Mouse (Mus musculus) hindbrain, embryonic 13.5 days (tissue): ENCODE measurements around the gene Ndfip2. TPM values are rescaled to one million over a fixed set of nuclear protein-coding genes. Genes with fewer than 3 reads are reported as not detected.

Experiments
- ATAC-seq: fragments of 200-750 bp; cut with Nextera tagmentation; 2 replicates; pipeline ENCODE4 v1.8.0; 2017; ENCODE audit warnings: moderate TSS enrichment; ENCODE audit not compliant: low FRiP score
- H3K27ac ChIP-seq: fragments of 300-500 bp; sonication (generic); 2 replicates; pipeline ENCODE4 v1.5.1; 2015; ENCODE audit warnings: inconsistent platforms, mild to moderate bottlenecking, moderate library complexity
- H3K27me3 ChIP-seq: fragments of 300-500 bp; sonication (generic); 2 replicates; pipeline ENCODE4 v1.6.1; 2015; ENCODE audit warnings: mild to moderate bottlenecking, inconsistent platforms
- H3K36me3 ChIP-seq: fragments of 300-500 bp; sonication (generic); 2 replicates; pipeline ENCODE4 v1.6.1; 2015; ENCODE audit warnings: mild to moderate bottlenecking, inconsistent platforms
- H3K4me1 ChIP-seq: fragments of 300-500 bp; sonication (generic); replicated peaks from 2 replicates; pipeline ENCODE4 v1.6.1; 2015; ENCODE audit warnings: inconsistent platforms
- H3K4me2 ChIP-seq: fragments of 300-500 bp; sonication (generic); 2 replicates; pipeline ENCODE4 v1.6.1; 2015; ENCODE audit warnings: inconsistent platforms, mild to moderate bottlenecking, moderate library complexity
- H3K4me3 ChIP-seq: fragments of 300-500 bp; sonication (generic); 2 replicates; pipeline ENCODE4 v1.5.1; 2015; ENCODE audit warnings: mild to moderate bottlenecking, inconsistent platforms
- H3K9ac ChIP-seq: fragments of 300-500 bp; sonication (generic); 2 replicates; pipeline ENCODE4 v1.6.1; 2015; ENCODE audit warnings: mild to moderate bottlenecking, inconsistent platforms
- H3K9me3 ChIP-seq: fragments of 300-500 bp; sonication (generic); 2 replicates; pipeline ENCODE4 v1.6.1; 2016; ENCODE audit warnings: inconsistent platforms
- WGBS: fragments of 180-500 bp; shearing (Covaris S2); methylation state at CpG from one replicate; pipeline ENCODE4 v1.1.7; 2015; 5-methylcytosine and 5-hydroxymethylcytosine counted together
- polyA plus RNA-seq: library from polyadenylated mRNA; unstranded; fragments of >200 nt; fragmentation: Nextera tagmentation; extraction: Ambion mirVana; gene quantifications from 2 replicates; pipeline ENCODE4 v1.2.1, GENCODE M21; 2015

Gene Ndfip2
- polyA plus RNA-seq, 1 experiment from 2014 or later, result 98.9 TPM

DNA sequence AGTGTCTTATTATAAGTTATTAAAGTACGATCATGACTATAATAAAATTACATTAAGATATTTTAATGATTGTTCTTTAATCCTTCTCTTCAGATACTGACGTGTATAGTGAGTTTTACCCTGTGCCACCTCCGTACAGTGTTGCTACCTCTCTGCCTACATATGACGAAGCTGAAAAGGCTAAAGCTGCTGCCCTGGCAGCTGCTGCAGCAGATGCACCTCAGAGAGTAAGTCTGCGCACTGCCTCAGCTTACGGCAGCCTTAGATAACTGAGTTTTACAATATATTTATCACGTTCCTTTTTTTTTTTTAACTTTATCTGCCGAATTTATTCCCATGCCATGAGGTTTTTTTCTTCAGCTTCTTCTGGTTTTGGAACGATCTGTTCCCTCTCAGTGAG lies 33.8 kb downstream of the Ndfip2 start:
- Histone ChIP-seq H3K9me3 (no peaks in the 10 kb centered on the region), H3K27ac (no peak overlapping the region), H3K36me3 (peaks cover 34% of the 10 kb centered on the region), H3K27me3 (no peaks in the 10 kb centered on the region), H3K4me3 (no peak overlapping the region), H3K4me1 (no peaks in the 10 kb centered on the region), H3K9ac (no peak overlapping the region), H3K4me2 (no peak overlapping the region)
- ATAC-seq, result no peak
- WGBS, result 94% methylated on average over 9 of the region's 9 CpGs

DNA sequence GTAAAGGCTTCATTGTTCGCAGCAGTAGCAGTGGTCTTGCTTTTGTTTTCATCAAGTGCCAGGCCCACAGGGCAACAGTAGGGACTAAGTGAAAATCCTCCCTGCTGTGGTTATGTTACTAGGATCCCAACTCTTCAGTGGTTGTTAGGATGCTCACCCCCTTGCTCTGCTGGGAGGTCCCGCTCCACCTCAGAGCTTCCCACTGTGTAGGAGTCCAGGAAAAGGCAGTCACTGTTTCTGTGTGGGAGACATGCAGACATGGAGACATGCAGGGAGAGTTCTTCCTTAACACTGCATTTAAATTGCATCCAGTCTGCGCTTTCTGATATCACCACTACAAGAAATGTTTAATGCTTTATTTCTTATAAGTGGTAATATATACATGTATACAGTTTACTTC lies 35.4 kb downstream of the Ndfip2 start:
- H3K27ac ChIP-seq, result no peak overlapping the region
- no peaks in the 10 kb centered on the region for H3K9me3 ChIP-seq
- ATAC-seq, result no peak
- WGBS, result 86% methylated on average over 3 of the region's 3 CpGs
- peaks cover 30% of the 10 kb centered on the region for H3K36me3 ChIP-seq
- no peaks in the 10 kb centered on the region for H3K27me3 ChIP-seq
- no peak overlapping the region for H3K4me3 ChIP-seq
- 0 out of 2 replicates have a peak overlapping the region, but pooled peaks have one; percentile 35 for H3K9ac ChIP-seq
- no peaks in the 10 kb centered on the region for H3K4me1 ChIP-seq
- no peak overlapping the region for H3K4me2 ChIP-seq

DNA sequence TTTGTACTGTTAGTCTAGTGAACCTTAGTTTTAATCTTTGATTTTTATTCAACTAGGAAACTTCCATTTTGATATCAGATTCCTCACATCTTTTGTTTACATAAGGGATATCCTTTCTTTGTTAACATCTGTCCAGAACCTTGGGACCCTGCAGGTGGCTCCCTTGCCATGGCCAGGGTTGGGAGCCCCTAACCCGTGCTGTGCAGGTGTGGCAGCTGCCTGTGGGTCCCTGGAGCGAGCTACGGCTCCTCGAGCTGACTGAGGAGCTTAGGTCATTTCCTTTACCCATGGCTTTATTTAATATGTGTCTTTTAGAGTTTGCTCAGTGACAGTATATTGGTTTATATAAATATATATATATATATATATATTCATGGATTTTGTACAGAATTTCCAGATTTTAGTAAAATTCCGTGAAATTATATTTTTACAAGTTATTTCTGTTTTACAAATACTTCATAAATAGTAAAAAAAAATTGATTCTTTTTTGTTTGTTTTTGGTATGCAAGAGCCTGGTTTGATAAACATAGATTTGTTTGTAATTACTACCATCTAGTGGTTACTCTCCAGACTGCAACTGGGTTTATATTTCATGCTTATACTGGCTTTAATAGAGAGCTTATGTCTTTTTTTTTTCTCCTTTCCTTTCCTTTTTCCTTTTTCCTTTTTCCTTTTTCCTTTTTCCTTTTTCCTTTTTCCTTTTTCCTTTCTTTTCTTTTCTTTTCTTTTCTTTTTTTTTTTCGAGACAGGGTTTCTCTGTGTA lies 37.6 kb downstream of the Ndfip2 start:
- H3K4me1 ChIP-seq, result no peaks in the 10 kb centered on the region
- no peaks in the 10 kb centered on the region for H3K9me3 ChIP-seq
- H3K36me3 ChIP-seq, result peaks cover 28% of the 10 kb centered on the region
- 70% methylated on average over 6 of the region's 6 CpGs for WGBS
- no peak overlapping the region for H3K4me2 ChIP-seq
- no peaks in the 10 kb centered on the region for H3K27me3 ChIP-seq
- no peak for ATAC-seq
- H3K27ac ChIP-seq, result no peak overlapping the region
- H3K9ac ChIP-seq, result no peak overlapping the region
- H3K4me3 ChIP-seq, result no peak overlapping the region

DNA sequence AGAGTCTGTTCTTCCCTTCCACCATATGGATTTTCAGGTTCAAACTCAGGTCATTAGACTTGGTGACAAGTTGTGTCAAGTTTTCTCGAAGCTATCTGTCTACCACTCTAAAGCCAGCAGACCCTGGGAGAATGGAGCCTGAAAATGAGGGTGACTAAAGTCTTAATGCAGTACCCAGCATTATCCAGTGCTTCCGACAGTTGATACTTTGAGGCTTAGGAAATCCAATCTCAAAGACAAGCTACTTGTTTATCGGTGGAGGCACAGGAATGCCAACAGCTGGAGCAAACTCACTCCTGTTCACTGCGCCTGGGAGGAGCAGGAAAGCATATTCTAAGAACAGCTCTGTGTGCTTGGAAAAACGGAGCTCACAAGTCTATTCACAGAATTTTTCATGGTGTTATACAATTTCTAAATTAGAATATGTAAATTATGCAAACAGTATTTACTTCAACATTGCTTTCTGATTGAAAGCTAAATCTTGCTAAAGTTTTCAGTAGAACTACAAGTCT lies 41.4 kb downstream of the Ndfip2 start:
- H3K36me3 ChIP-seq, result peaks cover 10% of the 10 kb centered on the region; the same call in 1 of the 2 replicates
- ATAC-seq, result no peak
- no peak overlapping the region for H3K27ac ChIP-seq
- H3K9me3 ChIP-seq, result no peaks in the 10 kb centered on the region
- WGBS, result 82% methylated on average over 5 of the region's 5 CpGs
- H3K9ac ChIP-seq, result no peak overlapping the region
- H3K4me1 ChIP-seq, result no peaks in the 10 kb centered on the region
- H3K4me2 ChIP-seq, result no peak overlapping the region
- no peaks in the 10 kb centered on the region for H3K27me3 ChIP-seq
- no peak overlapping the region for H3K4me3 ChIP-seq

DNA sequence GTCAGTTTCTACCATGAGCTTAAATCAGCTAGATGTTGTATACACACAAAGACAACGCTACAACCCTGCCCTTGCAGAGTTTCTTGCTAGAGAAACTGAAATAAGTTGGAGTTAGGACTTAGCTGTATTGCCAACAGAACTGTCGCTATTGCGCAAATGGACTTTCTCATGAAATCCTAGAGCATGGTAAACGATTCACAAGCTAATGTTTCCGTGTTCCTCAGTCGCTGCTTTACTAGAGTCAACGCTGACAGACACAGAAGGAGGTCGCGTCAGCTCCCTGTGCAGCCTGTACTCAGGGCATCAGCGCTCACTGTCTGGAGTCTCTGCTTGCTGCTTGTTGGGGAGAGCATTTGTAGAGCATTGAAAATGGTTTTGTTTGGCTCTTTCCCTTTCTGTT lies 42.2 kb downstream of the Ndfip2 start:
- Histone ChIP-seq H3K4me3 (no peak overlapping the region), H3K27ac (no peak overlapping the region), H3K4me1 (no peaks in the 10 kb centered on the region), H3K9ac (no peak overlapping the region), H3K9me3 (no peaks in the 10 kb centered on the region), H3K36me3 (peaks cover 12% of the 10 kb centered on the region), H3K27me3 (no peaks in the 10 kb centered on the region), H3K4me2 (no peak overlapping the region)
- ATAC-seq, result no peak
- WGBS, result 58% methylated on average over 10 of the region's 10 CpGs

DNA sequence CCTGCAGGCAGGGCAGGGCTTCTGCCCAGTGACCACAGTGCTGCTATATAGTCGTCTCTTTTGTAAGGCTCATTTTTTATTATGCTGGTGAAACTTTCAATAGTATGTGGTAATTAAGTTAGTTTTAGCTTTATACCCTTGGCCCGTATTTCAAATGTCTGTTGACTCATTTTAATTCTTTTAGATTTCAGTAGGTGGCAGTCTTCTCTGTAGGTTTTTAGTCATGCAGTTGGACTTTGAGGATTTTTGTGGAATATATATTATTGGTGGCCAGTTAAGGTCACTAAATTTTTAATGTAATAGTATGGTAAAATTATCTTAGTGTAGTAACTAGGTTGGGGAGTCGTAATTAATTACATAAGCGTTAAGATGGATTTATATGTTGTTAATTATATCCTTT lies 44.3 kb downstream of the Ndfip2 start:
- Histone ChIP-seq H3K27me3 (no peaks in the 10 kb centered on the region), H3K9me3 (no peaks in the 10 kb centered on the region), H3K4me2 (no peak overlapping the region), H3K4me3 (no peak overlapping the region), H3K4me1 (no peaks in the 10 kb centered on the region), H3K36me3 (peaks cover 8% of the 10 kb centered on the region), H3K9ac (no peak overlapping the region), H3K27ac (no peak overlapping the region)
- no peak for ATAC-seq
- 67% methylated on average over 4 of the region's 4 CpGs for WGBS

DNA sequence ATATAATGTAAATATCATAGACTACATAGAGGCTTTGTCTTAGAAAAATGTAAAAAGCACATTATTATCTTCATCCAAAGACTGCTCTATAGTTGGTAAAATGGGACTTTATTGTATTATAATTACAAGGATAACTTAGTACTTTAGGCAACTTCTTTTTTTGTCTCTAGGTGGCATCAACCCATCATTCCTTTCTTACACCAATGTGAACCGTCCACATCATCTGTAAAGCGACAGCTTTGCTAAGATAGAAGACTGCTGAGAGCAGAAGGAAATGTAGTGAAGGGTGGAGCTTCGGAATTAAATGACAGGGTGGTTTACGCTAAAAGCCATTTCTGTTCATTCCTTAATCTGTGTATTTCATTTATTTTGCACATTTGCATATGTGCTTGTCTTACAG lies 49.3 kb downstream of the Ndfip2 start:
- H3K27me3 ChIP-seq, result no peaks in the 10 kb centered on the region
- no peaks in the 10 kb centered on the region for H3K4me1 ChIP-seq
- H3K9me3 ChIP-seq, result no peaks in the 10 kb centered on the region
- H3K36me3 ChIP-seq, result peaks cover 18% of the 10 kb centered on the region
- no peak overlapping the region for H3K4me2 ChIP-seq
- H3K9ac ChIP-seq, result no peak overlapping the region
- no peak overlapping the region for H3K4me3 ChIP-seq
- no peak overlapping the region for H3K27ac ChIP-seq
- ATAC-seq, result no peak
- 80% methylated on average over 4 of the region's 4 CpGs for WGBS

DNA sequence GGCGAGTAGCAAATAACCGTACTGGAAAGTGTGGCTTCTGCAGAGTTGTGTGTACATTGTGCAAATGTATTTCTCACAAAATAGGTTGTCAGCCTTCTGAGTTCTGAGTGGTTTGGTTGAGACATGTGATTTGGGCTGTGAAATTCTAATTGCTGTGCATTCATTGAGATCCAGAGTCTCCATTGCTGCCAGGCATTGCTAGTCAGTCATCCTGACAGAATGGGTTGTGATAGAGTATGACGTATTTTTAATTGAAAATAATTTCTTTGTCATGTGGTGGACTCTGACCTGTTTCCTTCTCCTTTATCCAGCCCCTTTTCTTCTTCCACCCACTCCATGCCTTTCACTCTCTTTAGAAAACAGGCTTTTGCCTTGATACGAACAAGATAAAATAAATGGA lies 54.0 kb downstream of the Ndfip2 start:
- H3K36me3 ChIP-seq, result peaks cover 12% of the 10 kb centered on the region
- WGBS, result 87% methylated on average over 4 of the region's 4 CpGs
- H3K9ac ChIP-seq, result no peak overlapping the region
- no peak overlapping the region for H3K27ac ChIP-seq
- no peak overlapping the region for H3K4me3 ChIP-seq
- no peak overlapping the region for H3K4me2 ChIP-seq
- no peaks in the 10 kb centered on the region for H3K27me3 ChIP-seq
- H3K4me1 ChIP-seq, result peaks cover 4% of the 10 kb centered on the region; the same call in 1 of the 2 replicates
- no peaks in the 10 kb centered on the region for H3K9me3 ChIP-seq
- no peak for ATAC-seq

DNA sequence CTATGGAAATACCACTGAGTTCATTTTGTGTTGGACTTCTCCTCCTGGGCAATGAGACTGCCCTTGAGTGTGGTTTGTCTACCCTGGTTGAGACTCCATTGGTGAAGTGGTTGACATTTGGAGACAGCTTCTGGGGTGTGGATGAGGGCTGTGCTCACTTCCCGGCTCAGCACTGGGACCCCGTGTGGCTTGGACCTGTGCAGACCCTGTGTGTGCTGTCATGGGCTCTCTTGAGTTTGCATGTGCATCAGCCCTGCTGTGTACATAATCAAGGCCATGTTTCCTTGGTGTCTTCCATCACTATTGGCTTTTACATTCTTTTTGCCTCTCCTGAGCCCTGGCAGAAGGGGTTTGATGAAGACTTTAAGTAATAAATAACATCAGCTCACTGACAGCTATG lies 54.6 kb downstream of the Ndfip2 start:
- ATAC-seq, result no peak
- H3K27ac ChIP-seq, result no peak overlapping the region
- 90% methylated on average over 2 of the region's 2 CpGs for WGBS
- no peak overlapping the region for H3K4me3 ChIP-seq
- H3K9ac ChIP-seq, result no peak overlapping the region
- no peaks in the 10 kb centered on the region for H3K9me3 ChIP-seq
- no peak overlapping the region for H3K4me2 ChIP-seq
- peaks cover 12% of the 10 kb centered on the region for H3K36me3 ChIP-seq
- H3K27me3 ChIP-seq, result no peaks in the 10 kb centered on the region
- H3K4me1 ChIP-seq, result peaks cover 4% of the 10 kb centered on the region; the same call in 1 of the 2 replicates

DNA sequence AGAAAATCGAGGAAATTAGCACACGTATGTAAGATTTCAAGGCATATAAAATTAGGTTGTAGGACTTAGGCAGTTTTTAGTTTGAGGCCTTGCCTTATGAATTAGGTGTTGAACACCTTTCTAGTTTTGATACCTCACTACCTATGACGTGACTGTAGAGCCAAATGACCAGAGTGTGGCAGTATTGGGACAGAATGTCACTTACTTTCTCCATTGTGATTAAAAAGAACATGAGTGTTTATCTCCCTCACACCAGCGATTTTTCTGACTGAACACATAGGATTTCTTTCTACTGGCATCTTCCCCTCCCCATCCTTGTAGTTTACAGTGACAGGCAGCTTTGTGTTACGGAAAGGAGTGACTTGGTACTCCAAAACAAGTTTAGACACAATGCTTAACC lies 55.5 kb downstream of the Ndfip2 start:
- H3K36me3 ChIP-seq, result peaks cover 19% of the 10 kb centered on the region
- H3K27ac ChIP-seq, result no peak overlapping the region
- H3K9me3 ChIP-seq, result no peaks in the 10 kb centered on the region
- H3K9ac ChIP-seq, result no peak overlapping the region
- WGBS, result 49% methylated on average over 5 of the region's 5 CpGs
- H3K4me1 ChIP-seq, result peaks cover 4% of the 10 kb centered on the region; the same call in 1 of the 2 replicates
- ATAC-seq, result peak; percentile 55; the same call in 1 of the 2 replicates
- H3K27me3 ChIP-seq, result no peaks in the 10 kb centered on the region
- no peak overlapping the region for H3K4me3 ChIP-seq
- H3K4me2 ChIP-seq, result no peak overlapping the region; the same call in 1 of the 2 replicates

DNA sequence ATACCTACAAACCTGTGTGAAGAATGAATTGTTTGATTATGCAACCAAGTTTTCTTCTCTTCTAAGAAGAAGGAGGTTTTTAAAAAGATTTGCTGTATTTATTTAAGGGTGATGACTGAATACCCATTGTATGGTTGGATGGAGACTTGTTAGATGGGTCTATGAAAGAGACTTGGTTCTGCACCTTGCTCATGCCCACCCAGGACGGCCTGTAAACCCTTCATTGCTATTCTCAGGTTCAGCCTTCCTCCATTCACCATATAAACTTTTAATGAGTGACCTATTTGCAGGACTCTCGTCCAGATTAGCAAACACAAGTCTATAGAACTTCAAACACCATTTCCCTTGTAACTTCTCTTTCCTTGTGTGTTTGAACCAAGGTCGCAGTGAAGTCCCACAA lies 63.3 kb downstream of the Ndfip2 start:
- Histone ChIP-seq H3K9me3 (no peaks in the 10 kb centered on the region), H3K27ac (no peak overlapping the region), H3K4me2 (no peak overlapping the region), H3K9ac (no peak overlapping the region), H3K36me3 (peaks cover 10% of the 10 kb centered on the region), H3K27me3 (no peaks in the 10 kb centered on the region), H3K4me3 (no peak overlapping the region), H3K4me1 (no peaks in the 10 kb centered on the region)
- no peak for ATAC-seq
- 89% methylated on average over 3 of the region's 3 CpGs for WGBS

DNA sequence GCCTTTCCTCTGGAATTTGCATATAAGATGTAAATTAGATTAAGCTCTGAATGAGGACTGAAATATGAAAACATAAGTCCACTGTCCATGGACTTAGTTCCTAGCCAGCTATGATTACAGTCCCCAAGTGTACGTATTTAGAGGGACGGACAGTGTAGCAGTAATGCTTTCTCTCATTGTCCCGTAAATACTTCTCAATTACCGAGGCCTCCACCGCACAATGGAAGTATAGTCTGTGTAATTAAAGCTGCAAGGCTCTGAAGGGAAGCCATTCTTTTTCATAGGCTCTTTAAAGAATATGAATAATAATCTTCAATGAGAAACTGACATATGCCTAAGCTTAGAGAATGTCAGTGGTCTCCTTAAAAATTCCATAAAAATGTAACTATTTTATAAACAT lies 64.5 kb downstream of the Ndfip2 start:
- Histone ChIP-seq H3K9ac (no peak overlapping the region), H3K27me3 (no peaks in the 10 kb centered on the region), H3K4me3 (no peak overlapping the region), H3K4me1 (no peaks in the 10 kb centered on the region), H3K27ac (no peak overlapping the region), H3K9me3 (no peaks in the 10 kb centered on the region), H3K4me2 (no peak overlapping the region), H3K36me3 (peaks cover 10% of the 10 kb centered on the region)
- ATAC-seq, result no peak
- WGBS, result 64% methylated on average over 5 of the region's 5 CpGs

DNA sequence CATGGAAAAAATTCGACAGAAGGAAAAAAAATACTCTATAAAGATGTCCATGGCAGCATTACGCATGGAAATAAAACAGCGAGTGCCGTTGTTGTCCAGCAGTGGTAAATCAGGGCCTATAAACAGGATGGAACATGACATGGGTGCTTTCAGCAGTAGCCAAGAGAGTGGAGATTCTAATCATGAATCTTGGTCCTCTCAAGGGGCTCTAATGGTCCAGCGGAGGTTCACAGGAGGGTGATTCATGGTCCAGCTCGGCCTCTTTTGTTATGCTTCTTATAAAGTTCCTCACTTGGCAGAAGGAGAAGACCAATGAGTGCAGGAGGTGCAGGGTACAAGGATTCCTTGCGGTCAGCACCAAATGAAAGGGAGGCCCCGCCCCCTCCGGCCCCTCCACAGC lies 65.1 kb downstream of the Ndfip2 start:
- peaks cover 5% of the 10 kb centered on the region for H3K4me1 ChIP-seq
- WGBS, result 86% methylated on average over 9 of the region's 9 CpGs
- no peak overlapping the region for H3K9ac ChIP-seq
- H3K36me3 ChIP-seq, result peaks cover 6% of the 10 kb centered on the region
- ATAC-seq, result no peak
- no peak overlapping the region for H3K4me3 ChIP-seq
- no peaks in the 10 kb centered on the region for H3K27me3 ChIP-seq
- no peak overlapping the region for H3K4me2 ChIP-seq
- no peak overlapping the region for H3K27ac ChIP-seq
- no peaks in the 10 kb centered on the region for H3K9me3 ChIP-seq
